Mouse (Mus musculus) kidney, adult 18-20 months (tissue): ENCODE data around the gene Kazn.
A peak's percentile ranks its signal among the peaks of the same experiment; 100 is the strongest.

Source experiments
- DNase-seq: peaks from one replicate; pipeline ENCODE4 v3.0.0; 2021

Kazn gene

GRCm38 (mm10) chr4:142240874-142241273, 1.7 kb upstream of the Kazn start:
- DNase-seq, result no peak

- DNase-seq, result peak; percentile 85
Measured at GRCm38 (mm10) chr4:142238486-142239239, 538 bp downstream of the Kazn start.

- DNase-seq, result peak; percentile 69
Measured at GRCm38 (mm10) chr4:142238041-142238440, 1.2 kb downstream of the Kazn start.

GRCm38 (mm10) chr4:142236681-142237080, 2.5 kb downstream of the Kazn start:
- peak; percentile 34 for DNase-seq

- peak; percentile 23 for DNase-seq
Measured at GRCm38 (mm10) chr4:142235426-142235825, 3.8 kb downstream of the Kazn start.

GRCm38 (mm10) chr4:142234828-142235227, 4.4 kb downstream of the Kazn start:
- DNase-seq, result peak; percentile 58

- no peak for DNase-seq
Measured at GRCm38 (mm10) chr4:142228821-142229575, 10.2 kb downstream of the Kazn start.

GRCm38 (mm10) chr4:142223898-142224645, 15.1 kb downstream of the Kazn start:
- DNase-seq, result peak; percentile 49

- no peak for DNase-seq
Measured at GRCm38 (mm10) chr4:142222385-142222784, 16.8 kb downstream of the Kazn start.

GRCm38 (mm10) chr4:142221757-142222072, 17.5 kb downstream of the Kazn start:
- peak; percentile 38 for DNase-seq

- DNase-seq, result peak; percentile 53
Measured at GRCm38 (mm10) chr4:142221025-142221756, 18.0 kb downstream of the Kazn start.

- DNase-seq, result no peak
Measured at GRCm38 (mm10) chr4:142218997-142219396, 20.2 kb downstream of the Kazn start.

GRCm38 (mm10) chr4:142217048-142217447, 22.2 kb downstream of the Kazn start:
- DNase-seq, result peak; percentile 11

- DNase-seq, result peak; percentile 63
Measured at GRCm38 (mm10) chr4:142215760-142216159, 23.4 kb downstream of the Kazn start.

GRCm38 (mm10) chr4:142214532-142214931, 24.7 kb downstream of the Kazn start:
- peak; percentile 40 for DNase-seq

- peak; percentile 80 for DNase-seq
Measured at GRCm38 (mm10) chr4:142212425-142212824, 26.8 kb downstream of the Kazn start.

- peak; percentile 59 for DNase-seq
Measured at GRCm38 (mm10) chr4:142209884-142210283, 29.3 kb downstream of the Kazn start.

- no peak for DNase-seq
Measured at GRCm38 (mm10) chr4:142209476-142209875, 29.7 kb downstream of the Kazn start.

- no peak for DNase-seq
Measured at GRCm38 (mm10) chr4:142205693-142206092, 33.5 kb downstream of the Kazn start.

GRCm38 (mm10) chr4:142196626-142197025, 42.6 kb downstream of the Kazn start:
- DNase-seq, result peak; percentile 83

- peak; percentile 86 for DNase-seq
Measured at GRCm38 (mm10) chr4:142193780-142194179, 45.4 kb downstream of the Kazn start.

GRCm38 (mm10) chr4:142193151-142193578, 46.0 kb downstream of the Kazn start:
- peak; percentile 86 for DNase-seq

- DNase-seq, result no peak
Measured at GRCm38 (mm10) chr4:142189960-142190359, 49.2 kb downstream of the Kazn start.
